Mouse (Mus musculus): Measurements from ENCODE around the gene Gm20388.

- TF ChIP-seq TAL1 (IDR thresholded peaks at IDR 0.05; ENCODE audit: low read length): no peak
- no peak for TF ChIP-seq GATA1 (IDR thresholded peaks at IDR 0.05; ENCODE audit: low read length)
These were observed 2682.6 kb downstream of the Gm20388 start for GRCm38 (mm10) chr8:122593240-122593639.

Measured in erythroblast, embryonic 14.5 days (primary cell).